Mouse (Mus musculus): ENCODE data around the gene Gpr1. TPM values are rescaled to one million over a fixed set of nuclear protein-coding genes. Genes with fewer than 3 reads are reported as not detected.

Gene Gpr1
- polyA plus RNA-seq, 1 experiment: 0.02 TPM

DNA sequence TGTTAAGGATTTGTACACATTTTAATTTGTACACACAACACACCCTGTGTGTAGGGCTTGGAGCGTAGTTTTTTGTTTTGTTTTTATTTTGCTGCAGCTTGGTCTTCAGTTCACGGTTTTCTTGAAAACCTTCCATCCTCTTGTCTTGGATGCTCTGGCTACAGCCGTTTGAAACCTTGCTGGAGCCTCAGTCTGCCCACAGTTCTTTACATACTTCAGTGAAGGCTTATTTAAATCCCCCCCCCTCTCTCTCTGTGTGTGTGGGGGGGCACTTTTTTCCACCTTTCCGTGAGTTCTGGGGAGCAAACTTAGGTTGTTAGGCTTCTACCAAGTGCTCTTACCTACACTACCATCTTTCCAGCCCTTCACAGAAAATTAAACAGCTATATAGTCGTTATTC lies 38.9 kb upstream of the Gpr1 start:
- peaks cover 67% of the 10 kb centered on the region for H3K27me3 ChIP-seq (ENCODE audit: control insufficient read depth, insufficient read depth, insufficient read length)

DNA sequence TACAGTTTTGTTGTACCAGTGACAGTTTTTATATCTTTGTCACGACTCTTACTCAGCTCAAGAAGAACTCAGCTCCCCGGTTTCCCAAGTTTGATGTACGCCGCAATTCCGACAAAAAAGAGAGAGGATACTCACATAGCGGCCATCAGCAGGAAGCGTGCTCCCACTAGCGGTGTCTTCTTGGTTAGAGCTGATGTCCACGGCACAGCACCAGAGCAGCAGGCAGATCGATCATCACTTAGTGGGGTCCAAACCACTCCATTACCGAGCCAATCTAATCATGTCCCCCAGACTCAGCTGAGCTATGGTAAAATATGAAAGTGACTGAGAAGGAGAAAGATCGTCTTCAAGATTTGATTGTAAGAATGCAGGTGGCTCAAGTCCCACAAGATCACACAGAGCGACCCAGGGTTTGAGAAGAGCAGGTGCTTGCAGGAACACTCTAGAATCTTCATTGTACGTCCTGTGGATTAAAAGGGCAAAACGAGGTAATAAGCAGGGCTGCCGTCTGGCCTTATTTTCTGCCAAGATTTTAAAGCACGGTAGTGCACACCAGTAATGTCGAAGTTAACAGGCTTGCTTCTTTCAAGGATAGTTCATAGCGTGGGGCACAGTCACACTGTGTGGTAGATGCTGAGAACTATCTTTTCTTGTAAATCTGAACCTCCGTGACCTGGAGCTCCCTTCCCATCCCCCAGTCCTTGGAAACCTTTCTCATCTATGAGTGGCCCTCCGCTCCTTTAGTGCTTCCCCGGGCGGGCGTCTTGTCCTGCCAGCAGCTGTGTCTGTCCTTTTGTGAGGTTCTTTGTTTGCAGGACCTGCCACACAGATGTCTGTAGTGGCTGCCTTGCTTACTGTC lies 38.2 kb upstream of the Gpr1 start:
- H3K4me3 ChIP-seq: no peak overlapping the region
- TF ChIP-seq MYOD1 (IDR thresholded peaks at IDR 0.05; ENCODE audit: control insufficient read depth in 1 of 3, insufficient read length in 2 of 3, low read depth in 2 of 3) (peak in 1 of 3 experiments; percentile 7), E2F4 (IDR thresholded peaks at IDR 0.05; ENCODE audit: insufficient read depth) (no peak), TCF3 (IDR thresholded peaks at IDR 0.05; ENCODE audit: insufficient read length, low read depth) (no peak), CEBPB (IDR thresholded peaks at IDR 0.05; ENCODE audit: insufficient read depth, poor library complexity, severe bottlenecking) (no peak), REST (IDR thresholded peaks at IDR 0.05; ENCODE audit: insufficient read depth, insufficient read length) (no peak)
- no peak overlapping the region for H3K4me2 ChIP-seq (ENCODE audit: low read depth)
- no peaks in the 10 kb centered on the region for H3K36me3 ChIP-seq (ENCODE audit: control insufficient read depth, insufficient read depth)
- H3ac ChIP-seq (ENCODE audit: control insufficient read depth, insufficient read length): no peak overlapping the region
- peaks cover 68% of the 10 kb centered on the region for H3K27me3 ChIP-seq (ENCODE audit: control insufficient read depth, insufficient read depth, insufficient read length)
- H3K79me2 ChIP-seq (ENCODE audit: control insufficient read depth, insufficient read depth): no peaks in the 10 kb centered on the region

More for the DNA sequence above, 38.9 kb upstream of the Gpr1 start:
- Histone ChIP-seq H3K36me3 (ENCODE audit: control insufficient read depth, insufficient read depth) (no peaks in the 10 kb centered on the region), H3K79me2 (ENCODE audit: control insufficient read depth, insufficient read depth) (no peaks in the 10 kb centered on the region), H3ac (ENCODE audit: control insufficient read depth, insufficient read length) (no peak overlapping the region), H3K4me2 (ENCODE audit: low read depth) (no peak overlapping the region), H3K4me3 (no peak overlapping the region)
- TF ChIP-seq POLR2AphosphoS2 (IDR thresholded peaks at IDR 0.05; ENCODE audit: insufficient read length, low read depth) (no peak), TCF12 (IDR thresholded peaks at IDR 0.05; ENCODE audit: insufficient read depth, poor library complexity, severe bottlenecking) (no peak), E2F4 (IDR thresholded peaks at IDR 0.05; ENCODE audit: insufficient read depth) (no peak), MYOD1 (IDR thresholded peaks at IDR 0.05; ENCODE audit: control insufficient read depth in 1 of 3, insufficient read length in 2 of 3, low read depth in 2 of 3) (no peak), TCF3 (IDR thresholded peaks at IDR 0.05; ENCODE audit: insufficient read length, low read depth) (no peak), CEBPB (IDR thresholded peaks at IDR 0.05; ENCODE audit: insufficient read depth, poor library complexity, severe bottlenecking) (no peak), REST (IDR thresholded peaks at IDR 0.05; ENCODE audit: insufficient read depth, insufficient read length) (no peak), MYOG (IDR thresholded peaks at IDR 0.05; ENCODE audit: control insufficient read depth in 1 of 3, insufficient read depth in 1 of 3, insufficient read length in 2 of 3, low read depth in 2 of 3) (no peak), MAX (IDR thresholded peaks at IDR 0.05; ENCODE audit: low read depth) (no peak), USF1 (IDR thresholded peaks at IDR 0.05; ENCODE audit: low read depth) (no peak), SRF (IDR thresholded peaks at IDR 0.05; ENCODE audit: control insufficient read depth, insufficient read length, low read depth) (no peak), POLR2A (IDR thresholded peaks at IDR 0.05; ENCODE audit: insufficient read length, low read depth) (no peak)

DNA sequence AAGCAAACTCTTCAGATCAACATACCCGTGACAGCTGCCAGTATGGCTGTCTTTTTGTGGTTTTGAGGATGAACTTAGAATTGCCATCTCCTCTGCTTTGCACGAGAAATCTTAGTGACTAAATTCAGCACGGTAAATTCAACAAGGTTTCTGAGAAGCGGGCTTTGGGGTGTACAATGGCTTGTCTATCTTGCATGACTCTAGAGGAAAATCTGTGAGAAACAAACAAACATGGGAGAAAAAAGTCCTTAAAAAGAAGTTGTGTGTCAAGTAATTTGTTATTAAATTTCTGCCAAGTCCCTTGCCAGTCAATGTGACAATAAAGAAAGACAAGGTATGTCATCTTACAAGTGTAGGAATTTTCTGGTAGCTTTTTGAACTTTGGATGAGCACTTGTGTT lies 34.9 kb upstream of the Gpr1 start:
- Histone ChIP-seq H3K79me2 (ENCODE audit: control insufficient read depth, insufficient read depth) (no peaks in the 10 kb centered on the region), H3K27me3 (ENCODE audit: control insufficient read depth, insufficient read depth, insufficient read length) (peaks cover 49% of the 10 kb centered on the region), H3K4me2 (ENCODE audit: low read depth) (no peak overlapping the region), H3ac (ENCODE audit: control insufficient read depth, insufficient read length) (no peak overlapping the region), H3K36me3 (ENCODE audit: control insufficient read depth, insufficient read depth) (no peaks in the 10 kb centered on the region), H3K4me3 (no peak overlapping the region)
- TF ChIP-seq MYOG (IDR thresholded peaks at IDR 0.05; ENCODE audit: control insufficient read depth in 1 of 3, insufficient read depth in 1 of 3, insufficient read length in 2 of 3, low read depth in 2 of 3): no peak
- no peak for TF ChIP-seq POLR2AphosphoS2 (IDR thresholded peaks at IDR 0.05; ENCODE audit: insufficient read length, low read depth)

DNA sequence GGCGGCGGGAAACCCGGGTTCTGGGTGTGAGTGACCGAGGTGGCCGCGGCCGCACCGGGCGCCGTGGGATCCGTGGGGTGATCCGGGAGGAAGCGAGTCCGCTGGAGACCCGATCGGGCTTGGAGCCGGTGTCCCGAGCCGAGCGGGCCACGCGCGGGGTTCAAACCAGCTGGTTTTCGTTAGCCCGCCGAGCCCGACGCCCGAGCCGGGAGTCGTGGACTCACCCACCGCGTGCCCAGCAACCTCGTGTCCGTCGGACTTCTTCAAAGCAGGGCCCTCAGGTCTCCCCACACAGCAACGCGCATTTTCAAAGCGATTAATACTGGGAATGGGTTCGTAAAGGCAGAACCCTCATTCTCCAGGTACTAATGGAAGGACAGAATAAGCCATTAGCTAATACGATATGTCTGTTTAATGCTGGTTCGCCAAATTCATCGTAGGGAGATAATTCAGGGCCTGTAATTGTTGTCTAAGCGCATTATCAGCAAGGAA lies 34.1 kb upstream of the Gpr1 start:
- no peaks in the 10 kb centered on the region for H3K36me3 ChIP-seq (ENCODE audit: control insufficient read depth, insufficient read depth)
- H3ac ChIP-seq (ENCODE audit: control insufficient read depth, insufficient read length): no peak overlapping the region
- H3K4me2 ChIP-seq (ENCODE audit: low read depth): no peak overlapping the region
- peaks cover 44% of the 10 kb centered on the region for H3K27me3 ChIP-seq (ENCODE audit: control insufficient read depth, insufficient read depth, insufficient read length)
- H3K4me3 ChIP-seq: no peak overlapping the region
- no peak for TF ChIP-seq TCF12 (IDR thresholded peaks at IDR 0.05; ENCODE audit: insufficient read depth, poor library complexity, severe bottlenecking)
- H3K79me2 ChIP-seq (ENCODE audit: control insufficient read depth, insufficient read depth): no peaks in the 10 kb centered on the region

DNA sequence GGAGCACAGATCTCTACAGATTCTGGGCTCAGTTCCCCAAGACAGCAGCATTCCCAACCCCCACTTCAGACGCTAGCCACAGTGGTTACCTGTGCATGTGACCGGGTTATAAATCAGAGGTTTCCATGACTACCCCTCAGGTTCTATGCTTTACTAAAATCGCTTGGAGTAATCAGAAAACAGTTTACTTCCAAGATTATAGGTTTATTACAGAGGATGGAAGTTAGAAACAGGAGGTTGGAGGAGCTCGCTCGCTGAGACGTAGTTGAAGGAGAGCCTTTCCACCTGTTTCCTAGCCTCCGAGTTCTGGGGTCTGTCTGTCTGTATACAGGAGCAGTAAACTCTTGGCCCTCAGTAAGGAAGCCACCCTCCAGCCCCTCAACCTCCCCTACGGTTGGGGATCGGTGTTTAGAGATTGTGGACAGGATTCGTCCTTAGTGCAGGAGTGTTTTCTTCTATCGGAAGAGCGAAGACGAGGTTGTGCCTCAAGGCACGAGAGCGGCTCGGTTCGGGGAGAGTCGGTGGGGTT lies 33.6 kb upstream of the Gpr1 start:
- Histone ChIP-seq H3K4me3 (no peak overlapping the region), H3K4me2 (ENCODE audit: low read depth) (no peak overlapping the region), H3K36me3 (ENCODE audit: control insufficient read depth, insufficient read depth) (no peaks in the 10 kb centered on the region), H3K27me3 (ENCODE audit: control insufficient read depth, insufficient read depth, insufficient read length) (peaks cover 39% of the 10 kb centered on the region), H3ac (ENCODE audit: control insufficient read depth, insufficient read length) (no peak overlapping the region), H3K79me2 (ENCODE audit: control insufficient read depth, insufficient read depth) (no peaks in the 10 kb centered on the region)
- TF ChIP-seq POLR2AphosphoS2 (IDR thresholded peaks at IDR 0.05; ENCODE audit: insufficient read length, low read depth): no peak
- no peak for TF ChIP-seq MYOD1 (IDR thresholded peaks at IDR 0.05; ENCODE audit: control insufficient read depth in 1 of 3, insufficient read length in 2 of 3, low read depth in 2 of 3)
- TF ChIP-seq REST (IDR thresholded peaks at IDR 0.05; ENCODE audit: insufficient read depth, insufficient read length): no peak
- no peak for TF ChIP-seq CEBPB (IDR thresholded peaks at IDR 0.05; ENCODE audit: insufficient read depth, poor library complexity, severe bottlenecking)
- TF ChIP-seq TCF12 (IDR thresholded peaks at IDR 0.05; ENCODE audit: insufficient read depth, poor library complexity, severe bottlenecking): no peak
- TF ChIP-seq MAX (IDR thresholded peaks at IDR 0.05; ENCODE audit: low read depth): no peak
- TF ChIP-seq SRF (IDR thresholded peaks at IDR 0.05; ENCODE audit: control insufficient read depth, insufficient read length, low read depth): no peak
- TF ChIP-seq POLR2A (IDR thresholded peaks at IDR 0.05; ENCODE audit: insufficient read length, low read depth): no peak
- no peak for TF ChIP-seq USF1 (IDR thresholded peaks at IDR 0.05; ENCODE audit: low read depth)
- TF ChIP-seq E2F4 (IDR thresholded peaks at IDR 0.05; ENCODE audit: insufficient read depth): no peak
- no peak for TF ChIP-seq MYOG (IDR thresholded peaks at IDR 0.05; ENCODE audit: control insufficient read depth in 1 of 3, insufficient read depth in 1 of 3, insufficient read length in 2 of 3, low read depth in 2 of 3)
